Mouse (Mus musculus): ENCODE results near the gene Tpcn2. TPM values are rescaled to one million over a fixed set of nuclear protein-coding genes. Genes with fewer than 3 reads are reported as not detected.

Gene Tpcn2
- 4.5 TPM for polyA plus RNA-seq (2015; fragmentation: Illumina TruSeq; extraction: RNeasy Lipid Tissue Mini Kit (QIAGEN cat#74804); ENCODE audit: low read depth, low replicate concordance)

GRCm38 (mm10) chr7:145283487-145284187, at the start of gene Tpcn2:
Tpcn2 (minus strand) TSS chr7:145284011.

GRCm38 (mm10) chr7:145314785-145315411, 31.1 kb upstream of the Tpcn2 start, which contains the start of gene Mrgprd:
Mrgprd (plus strand) TSS chr7:145314835.

GRCm38 (mm10) chr7:145300321-145301007, 16.7 kb upstream of the Tpcn2 start, which contains the start of gene Mrgprf:
Mrgprf (plus strand) TSS chr7:145300828.

GRCm38 (mm10) chr7:145208006-145208405, 75.8 kb downstream of the Tpcn2 start, which contains the start of gene 1810010D01Rik:
1810010D01Rik (minus strand) TSS chr7:145208119.

Other genes with a start within 250 kb of the Tpcn2 start
- gene 1810010D01Rik, start 75.9 kb downstream of the Tpcn2 start, polyA plus RNA-seq (2015; fragmentation: Illumina TruSeq; extraction: RNeasy Lipid Tissue Mini Kit (QIAGEN cat#74804); ENCODE audit: low read depth, low replicate concordance): not detected
- 0.61 TPM for gene Mrgprf, start 16.8 kb upstream of the Tpcn2 start, polyA plus RNA-seq (2015; fragmentation: Illumina TruSeq; extraction: RNeasy Lipid Tissue Mini Kit (QIAGEN cat#74804); ENCODE audit: low read depth, low replicate concordance)
- not detected for gene Mrgprd, start 30.8 kb upstream of the Tpcn2 start, polyA plus RNA-seq (2015; fragmentation: Illumina TruSeq; extraction: RNeasy Lipid Tissue Mini Kit (QIAGEN cat#74804); ENCODE audit: low read depth, low replicate concordance)